Mouse (Mus musculus) cortical plate, adult 2 months (tissue): ENCODE measurements around the gene Rab5b.

ENCODE experiments used
- CTCF ChIP-seq: fragments of 200-500 bp; IDR thresholded peaks from 2 replicates; pipeline ENCODE4 v1.5.1; 2011; ENCODE audit warnings: mild to moderate bottlenecking, control low read depth, low read length; ENCODE audit not compliant: insufficient read depth; ENCODE audit errors: extremely low read depth
- POLR2A ChIP-seq: fragments of 200-500 bp; IDR thresholded peaks from 2 replicates; pipeline ENCODE4 v1.6.1; 2011; ENCODE audit warnings: mild to moderate bottlenecking, low read length, control low read depth; ENCODE audit not compliant: insufficient read depth; ENCODE audit errors: extremely low read depth

DNA sequence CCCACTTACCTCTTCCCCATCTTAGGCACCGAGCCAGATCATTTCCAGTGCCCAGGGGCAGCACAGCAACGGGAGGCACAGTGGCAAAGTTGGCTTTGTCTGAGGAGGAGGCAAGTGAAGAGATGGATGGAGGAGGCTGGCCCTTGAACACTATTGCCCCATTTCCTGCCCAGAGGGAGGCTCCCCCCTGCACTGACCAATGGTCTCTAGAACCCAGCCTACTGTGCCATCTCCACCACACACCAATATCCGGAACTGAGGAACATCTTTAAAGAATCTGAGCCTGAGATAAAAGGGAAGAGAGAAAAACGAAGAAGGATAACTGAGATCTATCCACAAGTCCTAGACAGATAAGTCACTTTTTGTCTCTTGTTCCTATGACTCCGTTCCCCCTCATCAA lies 32.0 kb upstream of the Rab5b start:
- no peak for TF ChIP-seq POLR2A
- TF ChIP-seq CTCF: no peak
